In genomic region chr10:10320364-10321083, GRCm38 (mm10) we compare ENCODE assay signal across 8 mouse cellular contexts.
A peak's percentile ranks its signal among the peaks of the same experiment; 100 is the strongest.
DNase-seq lines count a peak whose midpoint lies in the region; ATAC-seq and TF ChIP-seq lines count a peak whose summit lies in the region.

No protein-coding gene starts in this region.

- TF ChIP-seq CTCF in layer of hippocampus, adult 2 months (conservative IDR thresholded peaks at IDR 0.05): no peak
- no peak for TF ChIP-seq CTCF in heart, postnatal 0 days (IDR thresholded peaks at IDR 0.05; ENCODE audit: low read depth)

- no peaks in the 10 kb centered on the region for H3K4me1 ChIP-seq in heart, postnatal 0 days (ENCODE audit: control insufficient read depth, insufficient read depth)
- no peaks in the 10 kb centered on the region for H3K4me1 ChIP-seq in midbrain, embryonic 11.5 days (ENCODE audit: control insufficient read depth, insufficient read depth, low read length)

- H3K27ac ChIP-seq in layer of hippocampus, adult 2 months: peak overlapping the region; percentile 95
- H3K27ac ChIP-seq in heart, postnatal 0 days (ENCODE audit: low read depth): no peak overlapping the region
- no peak overlapping the region for H3K27ac ChIP-seq in midbrain, embryonic 11.5 days (ENCODE audit: low read depth, low read length)

- WGBS in heart, postnatal 0 days: 66% methylated on average over 10 of the region's 10 CpGs
- WGBS in midbrain, embryonic 11.5 days: 40% methylated on average over 10 of the region's 10 CpGs

- peak overlapping the region; percentile 53 for H3K4me3 ChIP-seq in layer of hippocampus, adult 2 months
- H3K4me3 ChIP-seq in heart, postnatal 0 days (ENCODE audit: low read depth, low read length): no peak overlapping the region
- H3K4me3 ChIP-seq in midbrain, embryonic 11.5 days (ENCODE audit: low read depth, low read length): no peak overlapping the region

- H3K36me3 ChIP-seq in heart, postnatal 0 days (replicated peaks; ENCODE audit: control insufficient read depth, insufficient read depth, low read length): no peaks in the 10 kb centered on the region
- no peaks in the 10 kb centered on the region for H3K36me3 ChIP-seq in midbrain, embryonic 11.5 days (ENCODE audit: control insufficient read depth, insufficient read depth, low read length)

- no peak for ATAC-seq in heart, postnatal 0 days (ENCODE audit: insufficient read depth, low read depth)
- ATAC-seq in midbrain, embryonic 11.5 days (ENCODE audit: low FRiP score): peak; percentile 60
- ATAC-seq in erythroid progenitor cell, adult 5-6 weeks (replicated peaks; ENCODE audit: low FRiP score, poor library complexity, severe bottlenecking): no peak

- H3K9ac ChIP-seq in heart, postnatal 0 days (replicated peaks; ENCODE audit: low read depth, low read length): no peak overlapping the region
- H3K9ac ChIP-seq in midbrain, embryonic 11.5 days (ENCODE audit: low read length): no peak overlapping the region

- TF ChIP-seq EP300 in heart, postnatal 0 days (IDR thresholded peaks at IDR 0.05; ENCODE audit: low read depth): no peak

- no peaks in the 10 kb centered on the region for H3K27me3 ChIP-seq in heart, postnatal 0 days (ENCODE audit: control insufficient read depth, insufficient read depth, low read length)
- H3K27me3 ChIP-seq in midbrain, embryonic 11.5 days (ENCODE audit: control insufficient read depth, insufficient read depth, low read length): no peaks in the 10 kb centered on the region

- no peak for DNase-seq in layer of hippocampus, adult 2 months (ENCODE audit: low spot score in 2 of 2)
- no peak for DNase-seq in layer of hippocampus, adult 8-10 months (ENCODE audit: low spot score in 2 of 2)
- peak; percentile 18 for DNase-seq in cerebellum, adult 9-11 months
- DNase-seq in heart, postnatal 0 days (ENCODE audit: low spot score): no peak
- no peak for DNase-seq in midbrain, embryonic 11.5 days (ENCODE audit: low spot score, missing footprints)
- DNase-seq in adipocyte (ENCODE audit: low spot score): no peak
- no peak for DNase-seq in thymus, postnatal 25 days

- peak overlapping the region; percentile 45 for H3K4me2 ChIP-seq in heart, postnatal 0 days (ENCODE audit: low read depth, low read length)
- peak overlapping the region; percentile 26; the same call in 1 of the 2 replicates for H3K4me2 ChIP-seq in midbrain, embryonic 11.5 days

- H3K9me3 ChIP-seq in heart, postnatal 0 days (replicated peaks; ENCODE audit: control insufficient read depth, low read length): no peaks in the 10 kb centered on the region
- H3K9me3 ChIP-seq in midbrain, embryonic 11.5 days (ENCODE audit: control insufficient read depth, low read length): no peaks in the 10 kb centered on the region
